Mouse (Mus musculus): ENCODE measurements around the gene Fam166b.

Fam166b gene

GRCm38 (mm10) chr4:43407071-43407920, 21.6 kb downstream of the Fam166b start:
- in situ Hi-C loops (cut with MboI), result loop anchor here (25.0 kb wide), 1 partner anchor 345 kb away; the partner anchor contains the start of gene Unc13b

- in situ Hi-C loops (cut with MboI), result loop anchor here (25.0 kb wide), 1 partner anchor 344 kb away; the partner anchor contains the start of gene Unc13b
These were observed 22.6 kb downstream of the Fam166b start for GRCm38 (mm10) chr4:43406162-43406971.

GRCm38 (mm10) chr4:43404697-43405096, 24.2 kb downstream of the Fam166b start:
- in situ Hi-C loops (cut with MboI), result loop anchor here (25.0 kb wide), 1 partner anchor 342 kb away; the partner anchor contains the start of gene Unc13b

- in situ Hi-C loops (cut with MboI), result loop anchor here (25.0 kb wide), 1 partner anchor 340 kb away; the partner anchor contains the start of gene Unc13b
These were observed 26.7 kb downstream of the Fam166b start for GRCm38 (mm10) chr4:43402212-43402611.

GRCm38 (mm10) chr4:43401486-43401885, 27.4 kb downstream of the Fam166b start:
- in situ Hi-C loops (cut with MboI), result loop anchor here (25.0 kb wide), 1 partner anchor 339 kb away; the partner anchor contains the start of gene Unc13b

GRCm38 (mm10) chr4:43400976-43401375, 28.0 kb downstream of the Fam166b start:
- in situ Hi-C loops (cut with MboI), result loop anchor here (25.0 kb wide), 1 partner anchor 339 kb away; the partner anchor contains the start of gene Unc13b

- in situ Hi-C loops (cut with MboI), result loop anchor here (25.0 kb wide), 1 partner anchor 337 kb away; the partner anchor contains the start of gene Unc13b
These were observed 29.4 kb downstream of the Fam166b start for GRCm38 (mm10) chr4:43399391-43400131.

GRCm38 (mm10) chr4:43398829-43399331, 30.1 kb downstream of the Fam166b start:
- in situ Hi-C loops (cut with MboI), result no loop called here

GRCm38 (mm10) chr4:43398014-43398413, 30.9 kb downstream of the Fam166b start:
- in situ Hi-C loops (cut with MboI), result no loop called here

GRCm38 (mm10) chr4:43396381-43396780, 32.6 kb downstream of the Fam166b start:
- in situ Hi-C loops (cut with MboI), result no loop called here

GRCm38 (mm10) chr4:43395836-43396235, 33.1 kb downstream of the Fam166b start:
- in situ Hi-C loops (cut with MboI), result no loop called here

- in situ Hi-C loops (cut with MboI), result no loop called here
These were observed 33.8 kb downstream of the Fam166b start for GRCm38 (mm10) chr4:43395147-43395546.

GRCm38 (mm10) chr4:43394345-43394891, 34.5 kb downstream of the Fam166b start:
- in situ Hi-C loops (cut with MboI), result no loop called here

- in situ Hi-C loops (cut with MboI), result no loop called here
These were observed 37.3 kb downstream of the Fam166b start for GRCm38 (mm10) chr4:43391521-43392050.

GRCm38 (mm10) chr4:43389845-43390440, 39.0 kb downstream of the Fam166b start:
- in situ Hi-C loops (cut with MboI), result no loop called here

- in situ Hi-C loops (cut with MboI), result no loop called here
These were observed 39.5 kb downstream of the Fam166b start for GRCm38 (mm10) chr4:43389390-43389789.

- in situ Hi-C loops (cut with MboI), result no loop called here
These were observed 42.0 kb downstream of the Fam166b start for GRCm38 (mm10) chr4:43386932-43387331.

- in situ Hi-C loops (cut with MboI), result no loop called here
These were observed 44.4 kb downstream of the Fam166b start for GRCm38 (mm10) chr4:43384541-43384940.

GRCm38 (mm10) chr4:43384083-43384460, 44.9 kb downstream of the Fam166b start:
- in situ Hi-C loops (cut with MboI), result no loop called here

All from mature B cell (primary cell).